In genomic region chr15:96813472-96813871, GRCm38 (mm10) we compare ENCODE assay signal across 18 mouse cellular contexts.
DNase-seq lines count a peak whose midpoint lies in the region; ATAC-seq and TF ChIP-seq lines count a peak whose summit lies in the region.
"Had no signal": no experiment of that assay in that cellular context is flagged by ENCODE, and none has a peak within 500 bp of the region (broad histone marks: within the 10 kb centered on the region; RNA-seq: fewer than 3 reads in every experiment).

No protein-coding gene starts in this region.

- intact Hi-C loops in gastrocnemius, adult 2 months (cut with DNase I), result loop anchor here (5.0 kb wide), 1 partner anchor 34 kb away; no protein-coding TSS in a partner anchor
- intact Hi-C loops in heart, postnatal 10 days (cut with DNase I), result no loop called here

- no peaks in the 10 kb centered on the region for H3K36me3 ChIP-seq in kidney, embryonic 16.5 days (ENCODE audit: insufficient read depth, low read length)
- H3K36me3 ChIP-seq: embryonic facial prominence, embryonic 10.5 days; forebrain, embryonic 15.5 days; heart, embryonic 12.5 days; hindbrain, embryonic 15.5 days had no signal

- H3K27ac ChIP-seq in gastrocnemius, adult 2 months, result peak overlapping the region; percentile 53; the same call in 1 of the 2 replicates
- peak overlapping the region; percentile 24; the same call in 1 of the 2 replicates for H3K27ac ChIP-seq in kidney, embryonic 16.5 days (ENCODE audit: low read length)
- H3K27ac ChIP-seq in brown adipose tissue, adult 24 weeks (replicated peaks; ENCODE audit: low read depth, low read length), result peak overlapping the region; percentile 93
- H3K27ac ChIP-seq: embryonic facial prominence, embryonic 10.5 days; forebrain, embryonic 15.5 days; hindbrain, embryonic 15.5 days had no signal

- no peak for DNase-seq in gastrocnemius, adult 2 months
- DNase-seq in gastrocnemius, adult 8-10 months (ENCODE audit: low spot score in 2 of 2), result no peak
- peak; percentile 39 to 65 for DNase-seq in heart, adult 9 months (ENCODE audit: low spot score in 2 of 2)
- DNase-seq in heart, postnatal 10 days, result no peak
- no peak for DNase-seq in kidney, postnatal 25 days
- DNase-seq: adrenal gland, postnatal 14 days; cerebellum, adult 2 months; cerebellum, postnatal 10 days; gastrocnemius, postnatal 14 days had no signal

- TF ChIP-seq CTCF in gastrocnemius, adult 2 months (IDR thresholded peaks at IDR 0.05), result no peak

- peaks cover 4% of the 10 kb centered on the region; the same call in 1 of the 2 replicates for H3K9me3 ChIP-seq in kidney, embryonic 16.5 days (ENCODE audit: low read length)
- H3K9me3 ChIP-seq: forebrain, embryonic 15.5 days had no signal

- no peak overlapping the region for H3K4me3 ChIP-seq in gastrocnemius, adult 2 months
- H3K4me3 ChIP-seq in kidney, embryonic 16.5 days (ENCODE audit: low read length), result no peak overlapping the region
- H3K4me3 ChIP-seq in brown adipose tissue, adult 24 weeks (ENCODE audit: insufficient read depth, low read depth, low read length), result no peak overlapping the region
- H3K4me3 ChIP-seq: embryonic facial prominence, embryonic 10.5 days; forebrain, embryonic 15.5 days; heart, embryonic 12.5 days; hindbrain, embryonic 15.5 days had no signal

- H3K27me3 ChIP-seq in kidney, embryonic 16.5 days (ENCODE audit: insufficient read depth, low read length), result no peaks in the 10 kb centered on the region
- H3K27me3 ChIP-seq: forebrain, embryonic 15.5 days; heart, embryonic 12.5 days; hindbrain, embryonic 15.5 days; Patski had no signal

- H3K4me2 ChIP-seq in kidney, embryonic 16.5 days (replicated peaks; ENCODE audit: low read depth, low read length), result no peak overlapping the region
- H3K4me2 ChIP-seq: forebrain, embryonic 15.5 days; heart, embryonic 12.5 days; hindbrain, embryonic 15.5 days had no signal

- WGBS in kidney, embryonic 16.5 days, result 61% methylated on average over 2 of the region's 2 CpGs

- H3K9ac ChIP-seq in kidney, embryonic 16.5 days (replicated peaks; ENCODE audit: low read length), result no peak overlapping the region
- H3K9ac ChIP-seq: forebrain, embryonic 15.5 days; heart, embryonic 12.5 days; hindbrain, embryonic 15.5 days had no signal

- H3K4me1 ChIP-seq in kidney, embryonic 16.5 days (ENCODE audit: insufficient read depth, low read length), result no peaks in the 10 kb centered on the region
- H3K4me1 ChIP-seq in brown adipose tissue, adult 24 weeks (ENCODE audit: control insufficient read depth, insufficient read depth, insufficient read length, low read length), result peaks cover 2% of the 10 kb centered on the region; the same call in 1 of the 2 replicates
- H3K4me1 ChIP-seq: forebrain, embryonic 15.5 days; heart, embryonic 12.5 days; hindbrain, embryonic 15.5 days had no signal

- ATAC-seq in kidney, embryonic 16.5 days (ENCODE audit: low FRiP score, low TSS enrichment), result no peak
- ATAC-seq: activated CD4-positive, CD25-positive, alpha-beta regulatory T cell, adult 4 months; forebrain, embryonic 15.5 days; intestine, embryonic 16.5 days; Patski had no signal

Comparison
In these comparisons a context has a peak if more than half of its experiments do, and no peak if none do; other contexts are left out.
1. DNase-seq: peak in heart, adult 9 months (2 of 2); none in gastrocnemius, adult 2 months (single experiment), gastrocnemius, adult 8-10 months (0 of 2), heart, postnatal 10 days (0 of 2) and kidney, postnatal 25 days (0 of 2).
2. H3K27ac ChIP-seq: peak in every context shown above with its lines; median percentile 93 in brown adipose tissue, adult 24 weeks; 53 in gastrocnemius, adult 2 months; 24 in kidney, embryonic 16.5 days.